Mouse (Mus musculus) midbrain, embryonic 10.5 days (tissue): Measurements from ENCODE around the gene Astl. TPM values are rescaled to one million over a fixed set of nuclear protein-coding genes. Genes with fewer than 3 reads are reported as not detected.
A peak's percentile ranks its signal among the peaks of the same experiment; 100 is the strongest.

Experiments used
- DNase-seq: peaks from one replicate; pipeline ENCODE4 v3.0.0-alpha.2; 2017; ENCODE audit warnings: low spot score
- H3K27ac ChIP-seq: fragments of 300-500 bp; sonication (generic); replicated peaks from 2 replicates; pipeline ENCODE4 v1.5.1; 2016; ENCODE audit warnings: mild to moderate bottlenecking
- H3K27me3 ChIP-seq: fragments of 300-500 bp; sonication (generic); 2 replicates; pipeline ENCODE4 v1.6.1; 2016; ENCODE audit warnings: low read depth, mild to moderate bottlenecking; ENCODE audit not compliant: poor library complexity, severe bottlenecking
- H3K36me3 ChIP-seq: fragments of 300-500 bp; sonication (generic); 2 replicates; pipeline ENCODE4 v1.6.1; 2016; ENCODE audit warnings: mild to moderate bottlenecking, moderate library complexity
- H3K4me1 ChIP-seq: fragments of 300-500 bp; sonication (generic); 2 replicates; pipeline ENCODE4 v1.6.1; 2016
- H3K4me3 ChIP-seq: fragments of 300-500 bp; sonication (generic); 2 replicates; pipeline ENCODE4 v1.5.1; 2016; ENCODE audit warnings: mild to moderate bottlenecking, moderate library complexity
- H3K9me3 ChIP-seq: fragments of 300-500 bp; sonication (generic); replicated peaks from 2 replicates; pipeline ENCODE4 v1.6.1; 2016; ENCODE audit warnings: mild to moderate bottlenecking
- WGBS: fragments of 180-500 bp; shearing (Covaris S2); methylation state at CpG from one replicate; pipeline ENCODE4 v1.1.7; 2016; 5-methylcytosine and 5-hydroxymethylcytosine counted together
- polyA plus RNA-seq: library from polyadenylated mRNA; unstranded; fragments of >200 nt; fragmentation: Nextera tagmentation; extraction: Ambion mirVana; gene quantifications from 2 replicates; pipeline ENCODE4 v1.2.1, GENCODE M21; 2016

The Astl gene
- polyA plus RNA-seq, 1 experiment from 2014 or later = not detected

- H3K4me1 ChIP-seq = peaks cover 29% of the 10 kb centered on the region
- DNase-seq = no peak
- no peak overlapping the region for H3K4me3 ChIP-seq
- no peaks in the 10 kb centered on the region for H3K36me3 ChIP-seq
- WGBS = 95% methylated on average over 3 of the region's 3 CpGs
- H3K27ac ChIP-seq = no peak overlapping the region
- H3K27me3 ChIP-seq = no peaks in the 10 kb centered on the region
- no peaks in the 10 kb centered on the region for H3K9me3 ChIP-seq
Measured at GRCm38 (mm10) chr2:127374131-127374530, 35.7 kb downstream of the Astl start.

GRCm38 (mm10) chr2:127375087-127375486 lies 36.6 kb downstream of the Astl start:
- no peaks in the 10 kb centered on the region for H3K27me3 ChIP-seq
- WGBS = 73% methylated on average over 3 of the region's 3 CpGs
- no peaks in the 10 kb centered on the region for H3K9me3 ChIP-seq
- H3K4me1 ChIP-seq = peaks cover 29% of the 10 kb centered on the region
- H3K36me3 ChIP-seq = no peaks in the 10 kb centered on the region
- H3K4me3 ChIP-seq = no peak overlapping the region
- H3K27ac ChIP-seq = no peak overlapping the region
- no peak for DNase-seq

GRCm38 (mm10) chr2:127375759-127376341 lies 37.4 kb downstream of the Astl start:
- H3K4me1 ChIP-seq = peaks cover 25% of the 10 kb centered on the region
- no peak for DNase-seq
- H3K36me3 ChIP-seq = no peaks in the 10 kb centered on the region
- H3K9me3 ChIP-seq = no peaks in the 10 kb centered on the region
- 55% methylated on average over 7 of the region's 7 CpGs for WGBS
- 0 out of 2 replicates have a peak overlapping the region, but pooled peaks have one; percentile 19 for H3K27ac ChIP-seq
- no peak overlapping the region for H3K4me3 ChIP-seq
- H3K27me3 ChIP-seq = no peaks in the 10 kb centered on the region

- Histone ChIP-seq H3K4me1 (peaks cover 19% of the 10 kb centered on the region), H3K27me3 (no peaks in the 10 kb centered on the region), H3K36me3 (no peaks in the 10 kb centered on the region), H3K27ac (no peak overlapping the region), H3K9me3 (no peaks in the 10 kb centered on the region), H3K4me3 (no peak overlapping the region)
- no peak for DNase-seq
- WGBS = 82% methylated on average over 6 of the region's 6 CpGs
Measured at GRCm38 (mm10) chr2:127376423-127377051, 38.1 kb downstream of the Astl start.

- peaks cover 17% of the 10 kb centered on the region for H3K4me1 ChIP-seq
- H3K36me3 ChIP-seq = no peaks in the 10 kb centered on the region
- DNase-seq = no peak
- no peaks in the 10 kb centered on the region for H3K9me3 ChIP-seq
- WGBS = 70% methylated on average over 7 of the region's 7 CpGs
- H3K27me3 ChIP-seq = no peaks in the 10 kb centered on the region
- no peak overlapping the region for H3K4me3 ChIP-seq
- H3K27ac ChIP-seq = peak overlapping the region; percentile 43; the same call in 1 of the 2 replicates
Measured at GRCm38 (mm10) chr2:127377942-127378610, 39.6 kb downstream of the Astl start.

- peaks cover 17% of the 10 kb centered on the region for H3K4me1 ChIP-seq
- no peak overlapping the region for H3K4me3 ChIP-seq
- WGBS = 75% methylated on average over 7 of the region's 7 CpGs
- no peaks in the 10 kb centered on the region for H3K9me3 ChIP-seq
- H3K27me3 ChIP-seq = no peaks in the 10 kb centered on the region
- no peaks in the 10 kb centered on the region for H3K36me3 ChIP-seq
- DNase-seq = no peak
- H3K27ac ChIP-seq = peak overlapping the region; percentile 43; the same call in 1 of the 2 replicates
Measured at GRCm38 (mm10) chr2:127378611-127378990, 40.2 kb downstream of the Astl start.

- peaks cover 17% of the 10 kb centered on the region for H3K4me1 ChIP-seq
- H3K36me3 ChIP-seq = no peaks in the 10 kb centered on the region
- H3K4me3 ChIP-seq = no peak overlapping the region
- no peak overlapping the region for H3K27ac ChIP-seq
- no peaks in the 10 kb centered on the region for H3K9me3 ChIP-seq
- no peaks in the 10 kb centered on the region for H3K27me3 ChIP-seq
- 73% methylated on average over 3 of the region's 3 CpGs for WGBS
- no peak for DNase-seq
Measured at GRCm38 (mm10) chr2:127379250-127379649, 40.8 kb downstream of the Astl start.

- 72% methylated on average over 7 of the region's 7 CpGs for whole genome bisulfite sequencing
- Histone ChIP-seq H3K4me3 (no peak overlapping the region), H3K36me3 (no peaks in the 10 kb centered on the region), H3K27me3 (no peaks in the 10 kb centered on the region), H3K27ac (no peak overlapping the region), H3K4me1 (no peaks in the 10 kb centered on the region), H3K9me3 (no peaks in the 10 kb centered on the region)
- no peak for DNase-seq
Measured at GRCm38 (mm10) chr2:127383881-127384280, 45.4 kb downstream of the Astl start.

- no peak for DNase-seq
- Histone ChIP-seq H3K9me3 (no peaks in the 10 kb centered on the region), H3K27me3 (no peaks in the 10 kb centered on the region), H3K4me3 (no peak overlapping the region), H3K4me1 (no peaks in the 10 kb centered on the region), H3K27ac (no peak overlapping the region), H3K36me3 (no peaks in the 10 kb centered on the region)
- WGBS = 75% methylated on average over 2 of the region's 2 CpGs
Measured at GRCm38 (mm10) chr2:127387521-127387920, 49.1 kb downstream of the Astl start.

- Histone ChIP-seq H3K27ac (no peak overlapping the region), H3K9me3 (no peaks in the 10 kb centered on the region), H3K4me3 (no peak overlapping the region), H3K4me1 (no peaks in the 10 kb centered on the region), H3K36me3 (no peaks in the 10 kb centered on the region), H3K27me3 (no peaks in the 10 kb centered on the region)
- WGBS = 89% methylated on average over 3 of the region's 3 CpGs
- no peak for DNase-seq
Measured at GRCm38 (mm10) chr2:127390352-127390751, 51.9 kb downstream of the Astl start.

- Histone ChIP-seq H3K9me3 (no peaks in the 10 kb centered on the region), H3K27ac (no peak overlapping the region)
Measured at GRCm38 (mm10) chr2:127390846-127391245, 52.4 kb downstream of the Astl start.

GRCm38 (mm10) chr2:127391323-127391722 lies 52.9 kb downstream of the Astl start:
- 70% methylated on average over 3 of the region's 3 CpGs for WGBS
- Histone ChIP-seq H3K36me3 (no peaks in the 10 kb centered on the region), H3K9me3 (no peaks in the 10 kb centered on the region), H3K4me3 (no peak overlapping the region), H3K27ac (no peak overlapping the region), H3K4me1 (no peaks in the 10 kb centered on the region), H3K27me3 (no peaks in the 10 kb centered on the region)
- DNase-seq = no peak

More at GRCm38 (mm10) chr2:127390846-127391245, 52.4 kb downstream of the Astl start:
- no peak for DNase-seq
- Histone ChIP-seq H3K4me3 (no peak overlapping the region), H3K36me3 (no peaks in the 10 kb centered on the region), H3K27me3 (no peaks in the 10 kb centered on the region), H3K4me1 (no peaks in the 10 kb centered on the region)
- WGBS = 72% methylated on average over 4 of the region's 4 CpGs

GRCm38 (mm10) chr2:127394606-127395161 lies 56.2 kb downstream of the Astl start:
- Histone ChIP-seq H3K4me3 (no peak overlapping the region), H3K27ac (no peak overlapping the region), H3K27me3 (no peaks in the 10 kb centered on the region), H3K9me3 (no peaks in the 10 kb centered on the region), H3K4me1 (no peaks in the 10 kb centered on the region), H3K36me3 (no peaks in the 10 kb centered on the region)
- WGBS = 86% methylated on average over 5 of the region's 5 CpGs
- no peak for DNase-seq
